ENCODE assay signal across 14 mouse cellular contexts in the genomic region with DNA sequence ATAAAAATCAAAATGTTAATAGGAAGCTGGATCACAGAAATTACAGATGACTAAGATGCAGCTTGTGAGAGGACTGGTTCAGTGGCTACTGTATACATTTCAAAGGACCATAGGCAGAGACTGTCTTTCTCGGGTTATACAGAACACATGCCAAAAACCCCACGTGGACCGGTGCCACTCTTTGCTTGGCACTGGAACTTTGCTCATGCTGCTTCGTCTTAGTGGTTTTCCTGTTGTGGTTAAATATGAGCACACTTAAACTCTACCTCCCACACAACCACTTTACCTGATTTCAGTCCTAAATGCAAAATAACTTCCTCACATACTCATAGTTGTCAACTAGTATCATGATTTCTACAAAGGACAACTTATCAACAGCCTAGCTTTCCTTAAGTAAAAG. TPM values are rescaled to one million over a fixed set of nuclear protein-coding genes. Genes with fewer than 3 reads are reported as not detected.
DNase-seq lines count a peak whose midpoint lies in the region.
"Had no signal": no experiment of that assay in that cellular context is flagged by ENCODE, and none has a peak within 500 bp of the region (broad histone marks: within the 10 kb centered on the region; RNA-seq: fewer than 3 reads in every experiment).

No protein-coding gene starts in this region.

- DNase-seq in cerebellum, adult 11 months: peak; percentile 3
- DNase-seq in cerebellum, postnatal 4 days (ENCODE audit: low spot score in 2 of 2): no peak
- DNase-seq in CD4-positive helper T cell, adult 2 months (ENCODE audit: low read depth, low spot score): peak; percentile 64
- DNase-seq in cerebellum, adult 9-10 months: peak; percentile 22
- peak; percentile 44 for DNase-seq in induced T-regulatory cell, adult 2 months (ENCODE audit: low read depth)
- no peak for DNase-seq in spleen, postnatal 4 days (ENCODE audit: low spot score in 2 of 2)
- DNase-seq in adrenal gland, postnatal 10 days: no peak
- DNase-seq in adrenal gland, adult 2 months: no peak
- DNase-seq: gastrocnemius, postnatal 25 days; heart, adult 2 months; heart, postnatal 4 days; kidney, adult 18-20 months; kidney, postnatal 10 days; layer of hippocampus, postnatal 36 days had no signal

RNA-seq across cellular contexts. Expression of a gene that starts 59.6 kb away (rescaled TPM):
- 1 to 10 TPM; 1.6 to 8.2 TPM for total RNA-seq in adrenal gland, postnatal 10 days (2021)
- 1 to 10 TPM in 1 of 2 experiments, under 1 TPM in 1; 0.52 to 2.9 TPM for total RNA-seq in adrenal gland, adult 2 months (2021)
- polyA plus RNA-seq in adrenal gland, adult 2 months (2012; rRNA removed): 0.10 and 0.16 TPM in 2 replicates

Comparison
In these comparisons a context has a peak if more than half of its experiments do, and no peak if none do; other contexts are left out.
1. DNase-seq: peak in cerebellum, adult 11 months (single experiment), CD4-positive helper T cell, adult 2 months (single experiment), cerebellum, adult 9-10 months (single experiment) and induced T-regulatory cell, adult 2 months (single experiment); none in cerebellum, postnatal 4 days (0 of 2), spleen, postnatal 4 days (0 of 2), adrenal gland, postnatal 10 days (single experiment) and adrenal gland, adult 2 months (single experiment).